Mouse (Mus musculus): ENCODE measurements at regions not wholly inside any gene's neighbourhood (a gene's known extent, or its start where the extent isn't known, plus 50 kb on each side); places are given as distances from the start of the nearest gene placed in this dataset.

GRCm38 (mm10) chr2:166331192-166331591, 175.7 kb upstream of the Sulf2 start:
- Histone ChIP-seq H3K4me3 (no peak overlapping the region), H3K27ac (no peak overlapping the region), H3K27me3 (ENCODE audit: control insufficient read depth, insufficient read depth, low read length) (no peaks in the 10 kb centered on the region), H3K9ac (ENCODE audit: low read depth, low read length) (no peak overlapping the region), H3K36me3 (ENCODE audit: control insufficient read depth, insufficient read depth, low read length) (no peaks in the 10 kb centered on the region), H3K4me1 (ENCODE audit: control insufficient read depth, insufficient read depth, low read length) (0 out of 2 replicates have a peak, but pooled peaks cover 1% of the 10 kb centered on the region), H3K79me2 (replicated peaks; ENCODE audit: control insufficient read depth, insufficient read depth, low read length) (no peaks in the 10 kb centered on the region)
- no peak for DNase-seq
- intact Hi-C loops (cut with DNase I): no loop called here
- 94% methylated on average over 4 of the region's 4 CpGs for WGBS
- TF ChIP-seq EP300 (IDR thresholded peaks at IDR 0.05; ENCODE audit: insufficient read depth, low read depth, low read length): no peak
- TF ChIP-seq CTCF (IDR thresholded peaks at IDR 0.05): no peak
- TF ChIP-seq POLR2A (IDR thresholded peaks at IDR 0.05; ENCODE audit: insufficient read depth, low read depth, low read length): no peak

- H3K4me1 ChIP-seq (ENCODE audit: control insufficient read depth, insufficient read depth, low read length): no peaks in the 10 kb centered on the region
- WGBS: 71% methylated on average over 6 of the region's 6 CpGs
- H3K9ac ChIP-seq (ENCODE audit: low read depth, low read length): no peak overlapping the region
- intact Hi-C loops (cut with DNase I): no loop called here
- no peak for DNase-seq
- no peaks in the 10 kb centered on the region for H3K79me2 ChIP-seq (replicated peaks; ENCODE audit: control insufficient read depth, insufficient read depth, low read length)
- TF ChIP-seq CTCF (IDR thresholded peaks at IDR 0.05): no peak
- no peak for TF ChIP-seq POLR2A (IDR thresholded peaks at IDR 0.05; ENCODE audit: insufficient read depth, low read depth, low read length)
- no peak for TF ChIP-seq EP300 (IDR thresholded peaks at IDR 0.05; ENCODE audit: insufficient read depth, low read depth, low read length)
- no peaks in the 10 kb centered on the region for H3K27me3 ChIP-seq (ENCODE audit: control insufficient read depth, insufficient read depth, low read length)
- no peaks in the 10 kb centered on the region for H3K36me3 ChIP-seq (ENCODE audit: control insufficient read depth, insufficient read depth, low read length)
- no peak overlapping the region for H3K4me3 ChIP-seq
- no peak overlapping the region for H3K27ac ChIP-seq
Measured at GRCm38 (mm10) chr2:166330364-166330763, 174.9 kb upstream of the Sulf2 start.

- TF ChIP-seq EP300 (IDR thresholded peaks at IDR 0.05; ENCODE audit: insufficient read depth, low read depth, low read length) (no peak), POLR2A (IDR thresholded peaks at IDR 0.05; ENCODE audit: insufficient read depth, low read depth, low read length) (no peak)
- WGBS: 93% methylated on average over 14 of the region's 14 CpGs
- no peak overlapping the region for H3K9ac ChIP-seq (ENCODE audit: low read depth, low read length)
- no peak for DNase-seq
- H3K27me3 ChIP-seq (ENCODE audit: control insufficient read depth, insufficient read depth, low read length): no peaks in the 10 kb centered on the region
- intact Hi-C loops (cut with DNase I): no loop called here
- no peaks in the 10 kb centered on the region for H3K4me1 ChIP-seq (ENCODE audit: control insufficient read depth, insufficient read depth, low read length)
- no peak overlapping the region for H3K4me3 ChIP-seq
- no peaks in the 10 kb centered on the region for H3K79me2 ChIP-seq (replicated peaks; ENCODE audit: control insufficient read depth, insufficient read depth, low read length)
- no peaks in the 10 kb centered on the region for H3K36me3 ChIP-seq (ENCODE audit: control insufficient read depth, insufficient read depth, low read length)
- no peak overlapping the region for H3K27ac ChIP-seq
Measured at GRCm38 (mm10) chr2:166329556-166330340, 174.3 kb upstream of the Sulf2 start.

GRCm38 (mm10) chr2:166326932-166327331, 171.5 kb upstream of the Sulf2 start:
- 75% methylated on average over 5 of the region's 5 CpGs for WGBS
- no peaks in the 10 kb centered on the region for H3K27me3 ChIP-seq (ENCODE audit: control insufficient read depth, insufficient read depth, low read length)
- intact Hi-C loops (cut with DNase I): no loop called here
- no peaks in the 10 kb centered on the region for H3K4me1 ChIP-seq (ENCODE audit: control insufficient read depth, insufficient read depth, low read length)
- no peaks in the 10 kb centered on the region for H3K36me3 ChIP-seq (ENCODE audit: control insufficient read depth, insufficient read depth, low read length)
- DNase-seq: no peak
- H3K79me2 ChIP-seq (replicated peaks; ENCODE audit: control insufficient read depth, insufficient read depth, low read length): no peaks in the 10 kb centered on the region
- no peak overlapping the region for H3K4me3 ChIP-seq
- H3K9ac ChIP-seq (ENCODE audit: low read depth, low read length): no peak overlapping the region
- H3K27ac ChIP-seq: no peak overlapping the region
- TF ChIP-seq EP300 (IDR thresholded peaks at IDR 0.05; ENCODE audit: insufficient read depth, low read depth, low read length): no peak
- no peak for TF ChIP-seq CTCF (IDR thresholded peaks at IDR 0.05)
- TF ChIP-seq POLR2A (IDR thresholded peaks at IDR 0.05; ENCODE audit: insufficient read depth, low read depth, low read length): no peak

- intact Hi-C loops (cut with DNase I): loop anchor here (5.0 kb wide), 1 partner anchor 222 kb away; no protein-coding TSS in a partner anchor
- Histone ChIP-seq H3K9ac (ENCODE audit: low read depth, low read length) (no peak overlapping the region), H3K79me2 (replicated peaks; ENCODE audit: control insufficient read depth, insufficient read depth, low read length) (no peaks in the 10 kb centered on the region), H3K27me3 (ENCODE audit: control insufficient read depth, insufficient read depth, low read length) (no peaks in the 10 kb centered on the region), H3K4me3 (no peak overlapping the region), H3K36me3 (ENCODE audit: control insufficient read depth, insufficient read depth, low read length) (no peaks in the 10 kb centered on the region), H3K27ac (no peak overlapping the region), H3K4me1 (ENCODE audit: control insufficient read depth, insufficient read depth, low read length) (no peaks in the 10 kb centered on the region)
- TF ChIP-seq POLR2A (IDR thresholded peaks at IDR 0.05; ENCODE audit: insufficient read depth, low read depth, low read length): no peak
- TF ChIP-seq EP300 (IDR thresholded peaks at IDR 0.05; ENCODE audit: insufficient read depth, low read depth, low read length): no peak
- TF ChIP-seq CTCF (IDR thresholded peaks at IDR 0.05): no peak
- DNase-seq: no peak
- WGBS: 77% methylated on average over 3 of the region's 3 CpGs
Measured at GRCm38 (mm10) chr2:166324954-166325353, 169.5 kb upstream of the Sulf2 start.

GRCm38 (mm10) chr2:166324439-166324838, 169.0 kb upstream of the Sulf2 start:
- no peak overlapping the region for H3K4me3 ChIP-seq
- no peak for DNase-seq
- H3K36me3 ChIP-seq (ENCODE audit: control insufficient read depth, insufficient read depth, low read length): no peaks in the 10 kb centered on the region
- intact Hi-C loops (cut with DNase I): loop anchor here (5.0 kb wide), 1 partner anchor 223 kb away; no protein-coding TSS in a partner anchor
- no peak overlapping the region for H3K9ac ChIP-seq (ENCODE audit: low read depth, low read length)
- no peak overlapping the region for H3K27ac ChIP-seq
- no peaks in the 10 kb centered on the region for H3K27me3 ChIP-seq (ENCODE audit: control insufficient read depth, insufficient read depth, low read length)
- no peaks in the 10 kb centered on the region for H3K4me1 ChIP-seq (ENCODE audit: control insufficient read depth, insufficient read depth, low read length)
- TF ChIP-seq CTCF (IDR thresholded peaks at IDR 0.05) (no peak), EP300 (IDR thresholded peaks at IDR 0.05; ENCODE audit: insufficient read depth, low read depth, low read length) (no peak), POLR2A (IDR thresholded peaks at IDR 0.05; ENCODE audit: insufficient read depth, low read depth, low read length) (no peak)
- H3K79me2 ChIP-seq (replicated peaks; ENCODE audit: control insufficient read depth, insufficient read depth, low read length): no peaks in the 10 kb centered on the region
- whole genome bisulfite sequencing: 18% methylated on average over 10 of the region's 10 CpGs

Data from heart, adult 2 months (tissue).